Mouse (Mus musculus): ENCODE measurements around the gene Orai3. TPM values are rescaled to one million over a fixed set of nuclear protein-coding genes. Genes with fewer than 3 reads are reported as not detected.

The Orai3 gene
- polyA plus RNA-seq, 1 experiment: 23.8 TPM

- no peaks in the 10 kb centered on the region for H3K27me3 ChIP-seq (ENCODE audit: control insufficient read depth, insufficient read depth, low read length)
Observed at GRCm38 (mm10) chr7:127800435-127801009, 30.9 kb downstream of the Orai3 start, which contains the start of gene Hsd3b7. Gene Hsd3b7, plus strand, starts transcription at chr7:127800604.

GRCm38 (mm10) chr7:127801010-127801621 lies 31.5 kb downstream of the Orai3 start:
- Histone ChIP-seq H3K36me3 (ENCODE audit: control insufficient read depth, insufficient read depth, low read length) (peaks cover 30% of the 10 kb centered on the region), H3K27ac (ENCODE audit: control insufficient read depth, insufficient read depth, low read length) (no peak overlapping the region), H3K4me3 (ENCODE audit: control insufficient read depth, insufficient read depth, low read length) (no peak overlapping the region), H3K4me1 (replicated peaks; ENCODE audit: control insufficient read depth, insufficient read depth, low read length) (no peaks in the 10 kb centered on the region), H3K27me3 (ENCODE audit: control insufficient read depth, insufficient read depth, low read length) (no peaks in the 10 kb centered on the region)
- TF ChIP-seq POLR2A (IDR thresholded peaks at IDR 0.05; ENCODE audit: control insufficient read depth, extremely low read depth, insufficient read depth, low read length, poor library complexity) (no peak), CTCF (IDR thresholded peaks at IDR 0.05; ENCODE audit: borderline replicate concordance, control insufficient read depth, extremely low read depth, insufficient read depth, low read length, poor library complexity) (no peak)
- no peak for DNase-seq
- WGBS: 87% methylated on average over 8 of the region's 8 CpGs

More at GRCm38 (mm10) chr7:127800435-127801009, 30.9 kb downstream of the Orai3 start, which contains the start of gene Hsd3b7:
- Histone ChIP-seq H3K27ac (ENCODE audit: control insufficient read depth, insufficient read depth, low read length) (no peak within 1 kb of the TSS), H3K36me3 (ENCODE audit: control insufficient read depth, insufficient read depth, low read length) (peaks cover 36% of the 10 kb centered on the region), H3K4me3 (ENCODE audit: control insufficient read depth, insufficient read depth, low read length) (no peak within 1 kb of the TSS), H3K4me1 (replicated peaks; ENCODE audit: control insufficient read depth, insufficient read depth, low read length) (no peaks in the 10 kb centered on the region)
- no peak for TF ChIP-seq POLR2A (IDR thresholded peaks at IDR 0.05; ENCODE audit: control insufficient read depth, extremely low read depth, insufficient read depth, low read length, poor library complexity)
- TF ChIP-seq CTCF (IDR thresholded peaks at IDR 0.05; ENCODE audit: borderline replicate concordance, control insufficient read depth, extremely low read depth, insufficient read depth, low read length, poor library complexity): peak; percentile 96
- WGBS: 49% methylated on average over 6 of the region's 6 CpGs
- DNase-seq: peak; percentile 76

- Histone ChIP-seq H3K4me3 (ENCODE audit: control insufficient read depth, insufficient read depth, low read length) (no peak overlapping the region), H3K36me3 (ENCODE audit: control insufficient read depth, insufficient read depth, low read length) (peaks cover 18% of the 10 kb centered on the region), H3K27me3 (ENCODE audit: control insufficient read depth, insufficient read depth, low read length) (no peaks in the 10 kb centered on the region), H3K4me1 (replicated peaks; ENCODE audit: control insufficient read depth, insufficient read depth, low read length) (peaks cover under 1% of the 10 kb centered on the region; the same call in 1 of the 2 replicates), H3K27ac (ENCODE audit: control insufficient read depth, insufficient read depth, low read length) (no peak overlapping the region)
- TF ChIP-seq CTCF (IDR thresholded peaks at IDR 0.05; ENCODE audit: borderline replicate concordance, control insufficient read depth, extremely low read depth, insufficient read depth, low read length, poor library complexity) (no peak), POLR2A (IDR thresholded peaks at IDR 0.05; ENCODE audit: control insufficient read depth, extremely low read depth, insufficient read depth, low read length, poor library complexity) (no peak)
- no peak for DNase-seq
- WGBS: 97% methylated on average over 17 of the region's 17 CpGs
Observed at GRCm38 (mm10) chr7:127802313-127802712, 32.7 kb downstream of the Orai3 start.

- TF ChIP-seq POLR2A (IDR thresholded peaks at IDR 0.05; ENCODE audit: control insufficient read depth, extremely low read depth, insufficient read depth, low read length, poor library complexity): no peak
- TF ChIP-seq CTCF (IDR thresholded peaks at IDR 0.05; ENCODE audit: borderline replicate concordance, control insufficient read depth, extremely low read depth, insufficient read depth, low read length, poor library complexity): no peak
Observed at GRCm38 (mm10) chr7:127808821-127809220, 39.2 kb downstream of the Orai3 start.

GRCm38 (mm10) chr7:127809846-127810245 lies 40.2 kb downstream of the Orai3 start:
- Histone ChIP-seq H3K27me3 (ENCODE audit: control insufficient read depth, insufficient read depth, low read length) (no peaks in the 10 kb centered on the region), H3K4me1 (replicated peaks; ENCODE audit: control insufficient read depth, insufficient read depth, low read length) (peaks cover 5% of the 10 kb centered on the region), H3K27ac (ENCODE audit: control insufficient read depth, insufficient read depth, low read length) (no peak overlapping the region), H3K4me3 (ENCODE audit: control insufficient read depth, insufficient read depth, low read length) (no peak overlapping the region), H3K36me3 (ENCODE audit: control insufficient read depth, insufficient read depth, low read length) (no peaks in the 10 kb centered on the region)
- TF ChIP-seq POLR2A (IDR thresholded peaks at IDR 0.05; ENCODE audit: control insufficient read depth, extremely low read depth, insufficient read depth, low read length, poor library complexity) (no peak), CTCF (IDR thresholded peaks at IDR 0.05; ENCODE audit: borderline replicate concordance, control insufficient read depth, extremely low read depth, insufficient read depth, low read length, poor library complexity) (no peak)
- 91% methylated on average over 1 of the region's 1 CpGs for WGBS
- DNase-seq: no peak

More at GRCm38 (mm10) chr7:127808821-127809220, 39.2 kb downstream of the Orai3 start:
- Histone ChIP-seq H3K4me1 (replicated peaks; ENCODE audit: control insufficient read depth, insufficient read depth, low read length) (peaks cover 5% of the 10 kb centered on the region), H3K36me3 (ENCODE audit: control insufficient read depth, insufficient read depth, low read length) (no peaks in the 10 kb centered on the region), H3K4me3 (ENCODE audit: control insufficient read depth, insufficient read depth, low read length) (no peak overlapping the region), H3K27me3 (ENCODE audit: control insufficient read depth, insufficient read depth, low read length) (no peaks in the 10 kb centered on the region), H3K27ac (ENCODE audit: control insufficient read depth, insufficient read depth, low read length) (no peak overlapping the region)
- WGBS: 71% methylated on average over 5 of the region's 5 CpGs
- DNase-seq: no peak

- H3K27me3 ChIP-seq (ENCODE audit: control insufficient read depth, insufficient read depth, low read length): no peaks in the 10 kb centered on the region
- H3K36me3 ChIP-seq (ENCODE audit: control insufficient read depth, insufficient read depth, low read length): no peaks in the 10 kb centered on the region
- WGBS: 95% methylated on average over 10 of the region's 10 CpGs
- TF ChIP-seq POLR2A (IDR thresholded peaks at IDR 0.05; ENCODE audit: control insufficient read depth, extremely low read depth, insufficient read depth, low read length, poor library complexity): no peak
- TF ChIP-seq CTCF (IDR thresholded peaks at IDR 0.05; ENCODE audit: borderline replicate concordance, control insufficient read depth, extremely low read depth, insufficient read depth, low read length, poor library complexity): no peak
- no peak overlapping the region for H3K27ac ChIP-seq (ENCODE audit: control insufficient read depth, insufficient read depth, low read length)
- H3K4me1 ChIP-seq (replicated peaks; ENCODE audit: control insufficient read depth, insufficient read depth, low read length): peaks cover 6% of the 10 kb centered on the region
- DNase-seq: no peak
- no peak overlapping the region for H3K4me3 ChIP-seq (ENCODE audit: control insufficient read depth, insufficient read depth, low read length)
Observed at GRCm38 (mm10) chr7:127810650-127811049, 41.0 kb downstream of the Orai3 start.
